Mouse (Mus musculus) left cerebral cortex, postnatal 36 days (tissue): ENCODE data around the gene Spop. TPM values are rescaled to one million over a fixed set of nuclear protein-coding genes. Genes with fewer than 3 reads are reported as not detected.

Source experiments
- DNase-seq, 2 experiments: peaks; one replicate each; pipeline ENCODE4 v3.0.0; 2021 to 2022; ENCODE audit warnings: low spot score in 2 of 2, mixed read lengths in 1 of 2
- intact Hi-C: fragments of 180-260 bp; cut with DNase I; formaldehyde crosslinking; loops from one replicate; pipeline ENCODE4 v1.15.1; 2025
- total RNA-seq, 2 experiments: library from RNA; stranded (reverse); gene quantifications; 2 replicates each; pipeline ENCODE4 v1.2.3; 2021

Spop gene
- total RNA-seq, result 100 to 1,000 TPM; 173 to 187 TPM

GRCm38 (mm10) chr11:95413641-95414535 is at the start of gene Spop:
Gene Spop (plus strand): TSS chr11:95414080.
- DNase-seq, result peak; percentile 81 to 86
- intact Hi-C loops, result no loop called here

GRCm38 (mm10) chr11:95364388-95364787 is 49.5 kb upstream of the Spop start:
- DNase-seq, result no peak
- intact Hi-C loops, result no loop called here

- intact Hi-C loops, result no loop called here
- DNase-seq, result peak; percentile 47 to 67
Observed at GRCm38 (mm10) chr11:95365596-95365995, 48.3 kb upstream of the Spop start.

- no peak for DNase-seq
- intact Hi-C loops, result no loop called here
Observed at GRCm38 (mm10) chr11:95366280-95366897, 47.5 kb upstream of the Spop start.

- intact Hi-C loops, result no loop called here
- no peak for DNase-seq
Observed at GRCm38 (mm10) chr11:95367011-95367735, 46.7 kb upstream of the Spop start.

- intact Hi-C loops, result no loop called here
Observed at GRCm38 (mm10) chr11:95368231-95368823, 45.6 kb upstream of the Spop start.

GRCm38 (mm10) chr11:95368871-95369270 is 45.0 kb upstream of the Spop start:
- no peak for DNase-seq
- intact Hi-C loops, result no loop called here

More at GRCm38 (mm10) chr11:95368231-95368823, 45.6 kb upstream of the Spop start:
- DNase-seq, result no peak

GRCm38 (mm10) chr11:95369964-95370890 is 43.7 kb upstream of the Spop start:
- no peak for DNase-seq
- intact Hi-C loops, result no loop called here

GRCm38 (mm10) chr11:95371182-95371581 is 42.7 kb upstream of the Spop start:
- intact Hi-C loops, result no loop called here

GRCm38 (mm10) chr11:95378926-95379325 is 35.0 kb upstream of the Spop start:
- DNase-seq, result no peak
- intact Hi-C loops, result no loop called here

More at GRCm38 (mm10) chr11:95371182-95371581, 42.7 kb upstream of the Spop start:
- DNase-seq, result no peak

- intact Hi-C loops, result no loop called here
- DNase-seq, result no peak
Observed at GRCm38 (mm10) chr11:95379552-95379951, 34.3 kb upstream of the Spop start.

- intact Hi-C loops, result no loop called here
- no peak for DNase-seq
Observed at GRCm38 (mm10) chr11:95380711-95381110, 33.2 kb upstream of the Spop start.

GRCm38 (mm10) chr11:95381146-95381545 is 32.7 kb upstream of the Spop start:
- intact Hi-C loops, result no loop called here

GRCm38 (mm10) chr11:95383331-95383986 is 30.4 kb upstream of the Spop start:
- intact Hi-C loops, result no loop called here

More at GRCm38 (mm10) chr11:95381146-95381545, 32.7 kb upstream of the Spop start:
- no peak for DNase-seq

GRCm38 (mm10) chr11:95384004-95384318 is 29.9 kb upstream of the Spop start:
- intact Hi-C loops, result loop anchor here (1.0 to 2.0 kb wide), 2 partner anchors 74 to 137 kb away; partner anchors contain the start of gene Kat7
- DNase-seq, result no peak

More at GRCm38 (mm10) chr11:95383331-95383986, 30.4 kb upstream of the Spop start:
- DNase-seq, result no peak

- peak; percentile 90 to 96 for DNase-seq
- intact Hi-C loops, result loop anchor here (1.0 to 2.0 kb wide), 2 partner anchors 74 to 136 kb away; partner anchors contain the start of gene Kat7
Observed at GRCm38 (mm10) chr11:95384319-95384972, 29.4 kb upstream of the Spop start, which contains the start of gene Slc35b1. Gene Slc35b1 (plus strand): TSS chr11:95384692.

- no peak for DNase-seq
- intact Hi-C loops, result loop anchor here (1.0 to 2.0 kb wide), 2 partner anchors 75 to 136 kb away; partner anchors contain the start of gene Kat7
Observed at GRCm38 (mm10) chr11:95384973-95385320, 28.9 kb upstream of the Spop start.

GRCm38 (mm10) chr11:95387354-95387753 is 26.5 kb upstream of the Spop start:
- no peak for DNase-seq
- intact Hi-C loops, result no loop called here
